Mouse (Mus musculus) kidney, embryonic 16.5 days (tissue): ENCODE data around the gene Otogl. TPM values are rescaled to one million over a fixed set of nuclear protein-coding genes. Genes with fewer than 3 reads are reported as not detected.

Experiments used
- ATAC-seq: fragments of 200-750 bp; cut with Nextera tagmentation; 2 replicates; pipeline ENCODE4 v1.8.0; 2017; ENCODE audit warnings: moderate TSS enrichment; ENCODE audit not compliant: low FRiP score, low TSS enrichment
- H3K27ac ChIP-seq: fragments of 300-500 bp; sonication (generic); 2 replicates; pipeline ENCODE4 v1.5.1; 2014; ENCODE audit warnings: low read length
- H3K27me3 ChIP-seq: fragments of 300-500 bp; sonication (generic); 2 replicates; pipeline ENCODE4 v1.6.1; 2014; ENCODE audit warnings: low read length, control low read depth, mixed read lengths; ENCODE audit not compliant: insufficient read depth
- H3K36me3 ChIP-seq: fragments of 300-500 bp; sonication (generic); 2 replicates; pipeline ENCODE4 v1.6.1; 2014; ENCODE audit warnings: low read length, control low read depth, mixed read lengths; ENCODE audit not compliant: insufficient read depth
- H3K4me1 ChIP-seq: fragments of 300-500 bp; sonication (generic); 2 replicates; pipeline ENCODE4 v1.6.1; 2014; ENCODE audit warnings: low read length, control low read depth, mixed read lengths; ENCODE audit not compliant: insufficient read depth
- H3K4me2 ChIP-seq: fragments of 300-500 bp; sonication (generic); replicated peaks from 2 replicates; pipeline ENCODE4 v1.6.1; 2014; ENCODE audit warnings: low read depth, low read length
- H3K4me3 ChIP-seq: fragments of 300-500 bp; sonication (generic); 2 replicates; pipeline ENCODE4 v1.5.1; 2014; ENCODE audit warnings: mild to moderate bottlenecking, low read length
- H3K9ac ChIP-seq: fragments of 300-500 bp; sonication (generic); replicated peaks from 2 replicates; pipeline ENCODE4 v1.6.1; 2014; ENCODE audit warnings: low read length
- H3K9me3 ChIP-seq: fragments of 300-500 bp; sonication (generic); 2 replicates; pipeline ENCODE4 v1.6.1; 2016; ENCODE audit warnings: low read length, control low read depth
- WGBS: fragments of 180-500 bp; shearing (Covaris S2); extraction: QIAGEN DNeasy Blood & Tissue Kit; methylation state at CpG from one replicate; pipeline ENCODE4 v1.1.7; 2014; 5-methylcytosine and 5-hydroxymethylcytosine counted together
- polyA plus RNA-seq: library from polyadenylated mRNA; unstranded; fragments of >200 nt; fragmentation: Nextera tagmentation; extraction: Ambion mirVana; gene quantifications from 2 replicates; pipeline ENCODE4 v1.2.1, GENCODE M21; 2015

Gene Otogl
- polyA plus RNA-seq, 1 experiment from 2014 or later: 0.06 TPM

GRCm38 (mm10) chr10:107890400-107890799 lies 21.5 kb downstream of the Otogl start:
- no peak for ATAC-seq
- H3K4me1 ChIP-seq: no peaks in the 10 kb centered on the region
- no peak overlapping the region for H3K27ac ChIP-seq
- no peaks in the 10 kb centered on the region for H3K9me3 ChIP-seq
- no peak overlapping the region for H3K4me2 ChIP-seq
- H3K4me3 ChIP-seq: no peak overlapping the region
- H3K36me3 ChIP-seq: no peaks in the 10 kb centered on the region
- H3K27me3 ChIP-seq: no peaks in the 10 kb centered on the region
- WGBS: 75% methylated on average over 9 of the region's 9 CpGs
- no peak overlapping the region for H3K9ac ChIP-seq

GRCm38 (mm10) chr10:107872542-107872941 lies 39.4 kb downstream of the Otogl start:
- no peak overlapping the region for H3K4me3 ChIP-seq
- no peak overlapping the region for H3K4me2 ChIP-seq
- H3K36me3 ChIP-seq: no peaks in the 10 kb centered on the region
- H3K27me3 ChIP-seq: no peaks in the 10 kb centered on the region
- H3K4me1 ChIP-seq: peaks cover 7% of the 10 kb centered on the region
- ATAC-seq: no peak
- H3K9ac ChIP-seq: no peak overlapping the region
- H3K27ac ChIP-seq: no peak overlapping the region
- 88% methylated on average over 5 of the region's 5 CpGs for WGBS
- H3K9me3 ChIP-seq: no peaks in the 10 kb centered on the region

GRCm38 (mm10) chr10:107872109-107872508 lies 39.8 kb downstream of the Otogl start:
- no peak overlapping the region for H3K4me3 ChIP-seq
- no peaks in the 10 kb centered on the region for H3K36me3 ChIP-seq
- 69% methylated on average over 4 of the region's 4 CpGs for WGBS
- H3K9ac ChIP-seq: no peak overlapping the region
- peaks cover 7% of the 10 kb centered on the region for H3K4me1 ChIP-seq
- ATAC-seq: no peak
- H3K27ac ChIP-seq: no peak overlapping the region
- H3K9me3 ChIP-seq: no peaks in the 10 kb centered on the region
- no peaks in the 10 kb centered on the region for H3K27me3 ChIP-seq
- no peak overlapping the region for H3K4me2 ChIP-seq

GRCm38 (mm10) chr10:107870540-107870939 lies 41.4 kb downstream of the Otogl start:
- H3K27ac ChIP-seq: peak overlapping the region; percentile 13

GRCm38 (mm10) chr10:107868904-107869303 lies 43.0 kb downstream of the Otogl start:
- no peaks in the 10 kb centered on the region for H3K36me3 ChIP-seq
- no peak overlapping the region for H3K4me2 ChIP-seq
- WGBS: 90% methylated on average over 8 of the region's 8 CpGs
- no peak for ATAC-seq
- no peaks in the 10 kb centered on the region for H3K9me3 ChIP-seq
- no peaks in the 10 kb centered on the region for H3K27me3 ChIP-seq
- no peak overlapping the region for H3K27ac ChIP-seq
- H3K9ac ChIP-seq: no peak overlapping the region
- H3K4me1 ChIP-seq: peaks cover 7% of the 10 kb centered on the region
- H3K4me3 ChIP-seq: no peak overlapping the region

More at GRCm38 (mm10) chr10:107870540-107870939, 41.4 kb downstream of the Otogl start:
- H3K9ac ChIP-seq: no peak overlapping the region
- no peaks in the 10 kb centered on the region for H3K36me3 ChIP-seq
- H3K4me3 ChIP-seq: 0 out of 2 replicates have a peak overlapping the region, but pooled peaks have one; percentile 11
- no peaks in the 10 kb centered on the region for H3K9me3 ChIP-seq
- WGBS: 35% methylated on average over 7 of the region's 7 CpGs
- no peaks in the 10 kb centered on the region for H3K27me3 ChIP-seq
- H3K4me2 ChIP-seq: peak overlapping the region; percentile 19
- ATAC-seq: peak; percentile 65; the same call in 1 of the 2 replicates
- H3K4me1 ChIP-seq: peaks cover 7% of the 10 kb centered on the region

- Histone ChIP-seq H3K27ac (no peak overlapping the region), H3K36me3 (no peaks in the 10 kb centered on the region), H3K4me2 (no peak overlapping the region), H3K27me3 (no peaks in the 10 kb centered on the region), H3K9ac (no peak overlapping the region), H3K4me3 (no peak overlapping the region), H3K9me3 (no peaks in the 10 kb centered on the region), H3K4me1 (peaks cover 7% of the 10 kb centered on the region)
- WGBS: 84% methylated on average over 4 of the region's 4 CpGs
- no peak for ATAC-seq
Measured at GRCm38 (mm10) chr10:107867414-107867813, 44.5 kb downstream of the Otogl start.

GRCm38 (mm10) chr10:107860235-107860917 lies 51.6 kb downstream of the Otogl start:
- H3K4me2 ChIP-seq: no peak overlapping the region
- H3K9me3 ChIP-seq: no peaks in the 10 kb centered on the region
- H3K9ac ChIP-seq: no peak overlapping the region
- H3K27me3 ChIP-seq: no peaks in the 10 kb centered on the region
- whole genome bisulfite sequencing: 85% methylated on average over 8 of the region's 8 CpGs
- H3K36me3 ChIP-seq: no peaks in the 10 kb centered on the region
- H3K4me1 ChIP-seq: no peaks in the 10 kb centered on the region
- ATAC-seq: no peak
- no peak overlapping the region for H3K27ac ChIP-seq
- H3K4me3 ChIP-seq: no peak overlapping the region

- no peaks in the 10 kb centered on the region for H3K27me3 ChIP-seq
- WGBS: 90% methylated on average over 3 of the region's 3 CpGs
- ATAC-seq: no peak
- H3K9me3 ChIP-seq: no peaks in the 10 kb centered on the region
- no peaks in the 10 kb centered on the region for H3K36me3 ChIP-seq
- H3K27ac ChIP-seq: no peak overlapping the region
- no peak overlapping the region for H3K9ac ChIP-seq
- no peak overlapping the region for H3K4me3 ChIP-seq
- no peak overlapping the region for H3K4me2 ChIP-seq
- no peaks in the 10 kb centered on the region for H3K4me1 ChIP-seq
Measured at GRCm38 (mm10) chr10:107859220-107859619, 52.7 kb downstream of the Otogl start.

- H3K36me3 ChIP-seq: no peaks in the 10 kb centered on the region
- H3K9me3 ChIP-seq: no peaks in the 10 kb centered on the region
- WGBS: 31% methylated on average over 7 of the region's 7 CpGs
- ATAC-seq: peak; percentile 59; the same call in 1 of the 2 replicates
- no peaks in the 10 kb centered on the region for H3K27me3 ChIP-seq
- H3K4me1 ChIP-seq: no peaks in the 10 kb centered on the region
- no peak overlapping the region for H3K4me2 ChIP-seq
- H3K9ac ChIP-seq: no peak overlapping the region
- H3K4me3 ChIP-seq: no peak overlapping the region
- no peak overlapping the region for H3K27ac ChIP-seq
Measured at GRCm38 (mm10) chr10:107858684-107859083, 53.2 kb downstream of the Otogl start.

GRCm38 (mm10) chr10:107844906-107845305 lies 67.0 kb downstream of the Otogl start:
- no peak overlapping the region for H3K4me3 ChIP-seq
- no peaks in the 10 kb centered on the region for H3K9me3 ChIP-seq
- WGBS: 87% methylated on average over 1 of the region's 1 CpGs
- no peak for ATAC-seq
- no peak overlapping the region for H3K4me2 ChIP-seq
- H3K4me1 ChIP-seq: no peaks in the 10 kb centered on the region
- H3K27me3 ChIP-seq: no peaks in the 10 kb centered on the region
- no peaks in the 10 kb centered on the region for H3K36me3 ChIP-seq
- no peak overlapping the region for H3K9ac ChIP-seq
- H3K27ac ChIP-seq: no peak overlapping the region
